Mouse (Mus musculus): Measurements from ENCODE around the gene Tppp.
"Not testable (repeated sequence)": the region's sequence is repeated elsewhere in the genome, so short reads cannot be mapped to it uniquely, and the experiment has no call there.

- TF ChIP-seq CTCF (IDR thresholded peaks at IDR 0.05; ENCODE audit: low read depth, low read length); POLR2A (IDR thresholded peaks at IDR 0.05; ENCODE audit: borderline replicate concordance, low read depth, low read length): not testable (repeated sequence)
Observed at GRCm38 (mm10) chr13:74006881-74007280, 2.3 kb upstream of the Tppp start.

Data from bone marrow macrophage, adult 2 months (primary cell).